Mouse (Mus musculus): ENCODE data around the gene Gpr141.
"Not testable (repeated sequence)": the region's sequence is repeated elsewhere in the genome, so short reads cannot be mapped to it uniquely, and the experiment has no call there.

Gpr141 gene

GRCm38 (mm10) chr13:19824071-19824470 lies at the start of gene Gpr141:
TSS of gene Gpr141 (minus strand) at chr13:19824257.
- no peak for DNase-seq (ENCODE audit: low spot score)

GRCm38 (mm10) chr13:19864241-19864640 lies 40.2 kb upstream of the Gpr141 start:
- DNase-seq (ENCODE audit: low spot score) = no peak

GRCm38 (mm10) chr13:19854629-19855333 lies 30.7 kb upstream of the Gpr141 start:
- DNase-seq (ENCODE audit: low spot score) = no peak

- DNase-seq (ENCODE audit: low spot score) = no peak
Observed at GRCm38 (mm10) chr13:19854049-19854448, 30.0 kb upstream of the Gpr141 start.

- DNase-seq (ENCODE audit: low spot score) = no peak
Observed at GRCm38 (mm10) chr13:19843448-19843847, 19.4 kb upstream of the Gpr141 start.

- no peak for DNase-seq (ENCODE audit: low spot score)
Observed at GRCm38 (mm10) chr13:19842707-19843106, 18.6 kb upstream of the Gpr141 start.

GRCm38 (mm10) chr13:19841615-19842014 lies 17.6 kb upstream of the Gpr141 start:
- no peak for DNase-seq (ENCODE audit: low spot score)

- DNase-seq (ENCODE audit: low spot score) = no peak
Observed at GRCm38 (mm10) chr13:19840206-19840605, 16.1 kb upstream of the Gpr141 start.

GRCm38 (mm10) chr13:19830560-19830959 lies 6.5 kb upstream of the Gpr141 start:
- DNase-seq (ENCODE audit: low spot score) = no peak

- DNase-seq (ENCODE audit: low spot score) = no peak
Observed at GRCm38 (mm10) chr13:19828095-19828494, 4.0 kb upstream of the Gpr141 start.

- no peak for DNase-seq (ENCODE audit: low spot score)
Observed at GRCm38 (mm10) chr13:19821639-19822038, 2.4 kb downstream of the Gpr141 start.

GRCm38 (mm10) chr13:19819926-19820325 lies 4.1 kb downstream of the Gpr141 start:
- DNase-seq (ENCODE audit: low spot score) = no peak

- no peak for DNase-seq (ENCODE audit: low spot score)
Observed at GRCm38 (mm10) chr13:19819243-19819642, 4.8 kb downstream of the Gpr141 start.

- no peak for DNase-seq (ENCODE audit: low spot score)
Observed at GRCm38 (mm10) chr13:19794942-19795341, 29.1 kb downstream of the Gpr141 start.

GRCm38 (mm10) chr13:19794486-19794885 lies 29.6 kb downstream of the Gpr141 start:
- no peak for DNase-seq (ENCODE audit: low spot score)

GRCm38 (mm10) chr13:19793761-19794160 lies 30.3 kb downstream of the Gpr141 start:
- DNase-seq (ENCODE audit: low spot score) = no peak

GRCm38 (mm10) chr13:19787946-19788345 lies 36.1 kb downstream of the Gpr141 start:
- not testable (repeated sequence) for DNase-seq (ENCODE audit: low spot score)

- DNase-seq (ENCODE audit: low spot score) = no peak
Observed at GRCm38 (mm10) chr13:19770163-19770562, 53.9 kb downstream of the Gpr141 start.

- DNase-seq (ENCODE audit: low spot score) = no peak
Observed at GRCm38 (mm10) chr13:19767202-19767601, 56.9 kb downstream of the Gpr141 start.

- no peak for DNase-seq (ENCODE audit: low spot score)
Observed at GRCm38 (mm10) chr13:19764276-19764675, 59.8 kb downstream of the Gpr141 start.

- no peak for DNase-seq (ENCODE audit: low spot score)
Observed at GRCm38 (mm10) chr13:19763211-19763610, 60.8 kb downstream of the Gpr141 start.

- DNase-seq (ENCODE audit: low spot score) = no peak
Observed at GRCm38 (mm10) chr13:19745741-19746140, 78.3 kb downstream of the Gpr141 start.

GRCm38 (mm10) chr13:19744536-19744935 lies 79.5 kb downstream of the Gpr141 start:
- DNase-seq (ENCODE audit: low spot score) = no peak

GRCm38 (mm10) chr13:19734597-19734996 lies 89.5 kb downstream of the Gpr141 start:
- no peak for DNase-seq (ENCODE audit: low spot score)
